Mouse (Mus musculus): ENCODE results near the gene Map2k6.

Gene Map2k6

GRCm38 (mm10) chr11:110450758-110451121 is 51.8 kb downstream of the Map2k6 start:
- no peak for DNase-seq (ENCODE audit: low read depth, low spot score)

GRCm38 (mm10) chr11:110451590-110451989 is 52.7 kb downstream of the Map2k6 start:
- DNase-seq (ENCODE audit: low read depth, low spot score): no peak

GRCm38 (mm10) chr11:110453445-110454154 is 54.7 kb downstream of the Map2k6 start:
- no peak for DNase-seq (ENCODE audit: low read depth, low spot score)

- no peak for DNase-seq (ENCODE audit: low read depth, low spot score)
Measured at GRCm38 (mm10) chr11:110457441-110457912, 58.6 kb downstream of the Map2k6 start.

- DNase-seq (ENCODE audit: low read depth, low spot score): no peak
Measured at GRCm38 (mm10) chr11:110460480-110460879, 61.6 kb downstream of the Map2k6 start.

- no peak for DNase-seq (ENCODE audit: low read depth, low spot score)
Measured at GRCm38 (mm10) chr11:110461560-110462331, 62.8 kb downstream of the Map2k6 start.

- DNase-seq (ENCODE audit: low read depth, low spot score): no peak
Measured at GRCm38 (mm10) chr11:110462975-110463578, 64.2 kb downstream of the Map2k6 start.

- no peak for DNase-seq (ENCODE audit: low read depth, low spot score)
Measured at GRCm38 (mm10) chr11:110463801-110464200, 64.9 kb downstream of the Map2k6 start.

- no peak for DNase-seq (ENCODE audit: low read depth, low spot score)
Measured at GRCm38 (mm10) chr11:110469054-110469453, 70.1 kb downstream of the Map2k6 start.

GRCm38 (mm10) chr11:110470561-110471273 is 71.8 kb downstream of the Map2k6 start:
- no peak for DNase-seq (ENCODE audit: low read depth, low spot score)

- DNase-seq (ENCODE audit: low read depth, low spot score): no peak
Measured at GRCm38 (mm10) chr11:110471362-110471761, 72.4 kb downstream of the Map2k6 start.

- DNase-seq (ENCODE audit: low read depth, low spot score): no peak
Measured at GRCm38 (mm10) chr11:110472078-110472477, 73.2 kb downstream of the Map2k6 start.

- no peak for DNase-seq (ENCODE audit: low read depth, low spot score)
Measured at GRCm38 (mm10) chr11:110473495-110473894, 74.6 kb downstream of the Map2k6 start.

- no peak for DNase-seq (ENCODE audit: low read depth, low spot score)
Measured at GRCm38 (mm10) chr11:110476361-110477151, 77.6 kb downstream of the Map2k6 start.

GRCm38 (mm10) chr11:110477961-110478869 is 79.3 kb downstream of the Map2k6 start:
- no peak for DNase-seq (ENCODE audit: low read depth, low spot score)

GRCm38 (mm10) chr11:110478978-110479384 is 80.1 kb downstream of the Map2k6 start:
- DNase-seq (ENCODE audit: low read depth, low spot score): peak; percentile 35

- no peak for DNase-seq (ENCODE audit: low read depth, low spot score)
Measured at GRCm38 (mm10) chr11:110481406-110481805, 82.5 kb downstream of the Map2k6 start.

GRCm38 (mm10) chr11:110482176-110482575 is 83.3 kb downstream of the Map2k6 start:
- DNase-seq (ENCODE audit: low read depth, low spot score): no peak

- DNase-seq (ENCODE audit: low read depth, low spot score): no peak
Measured at GRCm38 (mm10) chr11:110482649-110483048, 83.7 kb downstream of the Map2k6 start.

- peak; percentile 77 for DNase-seq (ENCODE audit: low read depth, low spot score)
Measured at GRCm38 (mm10) chr11:110483165-110483564, 84.2 kb downstream of the Map2k6 start.
